Mouse (Mus musculus): ENCODE results near the gene Was. TPM values are rescaled to one million over a fixed set of nuclear protein-coding genes. Genes with fewer than 3 reads are reported as not detected.

The Was gene
- polyA plus RNA-seq (2012; rRNA removed; ENCODE audit: low replicate concordance), result 4.9 and 6.4 TPM in 2 replicates

GRCm38 (mm10) chrX:8090346-8090953 lies at the start of gene Was:
Gene Was, minus strand, starts transcription at chrX:8090498.

DNA sequence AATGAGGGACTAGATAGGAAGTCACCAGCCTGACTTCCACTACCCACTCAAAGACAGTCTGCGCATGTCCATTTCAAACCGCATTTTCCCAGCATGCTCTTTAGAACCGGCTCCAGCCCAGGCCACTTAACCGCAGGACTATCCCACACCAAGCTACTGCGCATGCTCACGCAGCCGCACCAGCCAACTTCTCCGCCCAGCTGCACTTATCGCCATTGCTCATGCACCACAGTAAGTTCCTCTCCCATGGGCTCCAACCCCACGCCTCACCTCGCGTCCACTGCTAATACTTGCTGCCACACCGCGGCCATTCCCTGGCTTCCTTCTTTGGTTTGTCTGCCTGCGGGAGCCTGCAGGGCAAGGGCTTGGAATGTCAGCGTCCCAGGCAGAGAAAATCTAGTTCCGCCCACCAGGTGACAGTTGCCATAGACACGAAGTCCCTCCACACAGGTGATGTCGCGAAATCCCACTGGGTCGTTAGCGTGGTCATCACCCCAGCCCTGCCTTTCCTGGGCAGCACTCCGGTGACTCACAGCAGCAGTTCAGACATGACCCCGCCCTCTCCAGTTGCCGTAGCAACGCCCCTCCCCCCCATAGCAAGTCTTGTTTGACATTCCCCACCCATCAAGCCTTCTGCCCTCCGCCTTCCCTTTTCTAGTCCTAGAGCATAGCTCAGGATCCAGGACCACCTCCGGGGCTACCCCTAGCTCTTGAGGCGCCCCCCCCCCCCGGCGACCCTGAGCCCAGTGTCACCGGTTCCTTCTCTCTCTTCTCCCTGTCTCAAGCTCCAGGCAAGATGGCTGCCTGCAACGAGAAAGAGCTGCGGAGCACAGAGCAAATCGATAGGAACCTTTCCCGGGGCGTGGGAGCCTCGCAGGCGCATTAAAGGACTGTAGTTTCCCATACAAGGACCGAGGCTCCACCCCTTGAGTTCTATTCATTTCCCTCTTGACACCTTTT lies 42.0 kb upstream of the Was start, which contains the start of gene Wdr13:
TSS of gene Wdr13 (minus strand) at position 876 of the 960 bp plus-strand sequence.

DNA sequence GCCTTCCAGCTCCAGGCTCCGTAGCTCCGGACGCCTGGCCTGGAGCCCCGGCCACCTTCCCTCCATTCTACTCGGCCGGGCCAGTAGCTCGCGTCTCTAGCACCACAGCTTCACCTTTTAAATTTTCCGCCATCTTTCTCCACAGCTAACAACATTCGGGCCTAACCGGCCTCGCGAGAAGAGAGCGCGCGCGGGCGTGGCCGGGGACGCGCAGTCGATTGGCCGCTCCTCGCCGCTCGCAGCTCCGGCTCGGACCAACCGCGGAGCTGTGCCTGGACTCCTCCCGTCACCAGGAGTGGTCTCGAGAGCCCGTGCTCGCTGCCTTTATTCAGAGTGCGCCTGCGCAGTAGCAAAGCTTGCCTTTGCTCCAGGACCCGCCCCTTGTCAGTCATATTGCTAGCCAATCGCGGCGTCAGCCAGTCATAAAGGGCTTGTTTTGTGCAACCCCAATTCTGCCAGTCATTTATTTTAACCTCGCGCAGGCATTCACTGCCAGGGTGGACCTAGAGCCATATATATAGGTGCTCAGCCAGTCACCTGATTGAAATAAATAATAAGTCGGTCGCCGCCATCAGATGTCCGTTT lies 15.8 kb downstream of the Was start, which contains the start of gene Suv39h1:
TSS of gene Suv39h1 (minus strand) at position 331 of the 585 bp plus-strand sequence.

Other genes with a start within 250 kb of the Was start
- 24.5 and 39.8 TPM in 2 replicates for gene Otud5, start 249.1 kb downstream of the Was start, polyA plus RNA-seq (2012; rRNA removed; ENCODE audit: low replicate concordance)
- 3.0 and 9.6 TPM in 2 replicates for gene Pim2, start 212.2 kb downstream of the Was start, polyA plus RNA-seq (2012; rRNA removed; ENCODE audit: low replicate concordance)
- gene Slc35a2, start 206.5 kb downstream of the Was start, polyA plus RNA-seq (2012; rRNA removed; ENCODE audit: low replicate concordance), result 57.9 and 69.0 TPM in 2 replicates
- gene Pqbp1, start 191.2 kb downstream of the Was start, polyA plus RNA-seq (2012; rRNA removed; ENCODE audit: low replicate concordance), result 52.5 and 69.5 TPM in 2 replicates
- gene Timm17b, start 191.1 kb downstream of the Was start, polyA plus RNA-seq (2012; rRNA removed; ENCODE audit: low replicate concordance), result 31.6 and 39.6 TPM in 2 replicates
- not detected in 2 replicates for gene Gm10491, start 182.7 kb downstream of the Was start, polyA plus RNA-seq (2012; rRNA removed; ENCODE audit: low replicate concordance)
- gene Gm10490, start 181.0 kb downstream of the Was start, polyA plus RNA-seq (2012; rRNA removed; ENCODE audit: low replicate concordance), result not detected in 2 replicates
- 0.24 TPM in 1 of 2 replicates, not detected in the other for gene Pcsk1n, start 170.7 kb downstream of the Was start, polyA plus RNA-seq (2012; rRNA removed; ENCODE audit: low replicate concordance)
- gene Eras, start 161.9 kb downstream of the Was start, polyA plus RNA-seq (2012; rRNA removed; ENCODE audit: low replicate concordance), result not detected in 2 replicates
- gene Hdac6, start 142.6 kb downstream of the Was start, polyA plus RNA-seq (2012; rRNA removed; ENCODE audit: low replicate concordance), result 23.6 and 53.9 TPM in 2 replicates
- 0.26 and 1.4 TPM in 2 replicates for gene Gata1, start 112.4 kb downstream of the Was start, polyA plus RNA-seq (2012; rRNA removed; ENCODE audit: low replicate concordance)
- not detected in 2 replicates for gene Glod5, start 72.0 kb downstream of the Was start, polyA plus RNA-seq (2012; rRNA removed; ENCODE audit: low replicate concordance)
- gene Suv39h1, start 15.7 kb downstream of the Was start, polyA plus RNA-seq (2012; rRNA removed; ENCODE audit: low replicate concordance), result 10.4 and 24.1 TPM in 2 replicates
- gene Wdr13, start 42.4 kb upstream of the Was start, polyA plus RNA-seq (2012; rRNA removed; ENCODE audit: low replicate concordance), result 84.0 and 125 TPM in 2 replicates
- 78.4 and 136 TPM in 2 replicates for gene Rbm3, start 55.4 kb upstream of the Was start, polyA plus RNA-seq (2012; rRNA removed; ENCODE audit: low replicate concordance)
- gene Tbc1d25, start 85.7 kb upstream of the Was start, polyA plus RNA-seq (2012; rRNA removed; ENCODE audit: low replicate concordance), result 15.1 and 22.4 TPM in 2 replicates
- gene Ebp, start 103.0 kb upstream of the Was start, polyA plus RNA-seq (2012; rRNA removed; ENCODE audit: low replicate concordance), result 81.3 and 98.9 TPM in 2 replicates
- 28.2 and 61.6 TPM in 2 replicates for gene Porcn, start 116.0 kb upstream of the Was start, polyA plus RNA-seq (2012; rRNA removed; ENCODE audit: low replicate concordance)
- gene Ftsj1, start 161.9 kb upstream of the Was start, polyA plus RNA-seq (2012; rRNA removed; ENCODE audit: low replicate concordance), result 38.1 and 48.9 TPM in 2 replicates
- gene Slc38a5, start 180.6 kb upstream of the Was start, polyA plus RNA-seq (2012; rRNA removed; ENCODE audit: low replicate concordance), result 0.62 and 10.9 TPM in 2 replicates
- gene Ssxb10, start 236.9 kb upstream of the Was start, polyA plus RNA-seq (2012; rRNA removed; ENCODE audit: low replicate concordance), result not detected in 2 replicates

All from subcutaneous adipose tissue, adult 2 months (tissue).